In genomic region chr14:99044718-99045117, GRCm38 (mm10) we compare ENCODE assay signal across 7 mouse cellular contexts. TPM values are rescaled to one million over a fixed set of nuclear protein-coding genes. Genes with fewer than 3 reads are reported as not detected.
DNase-seq lines count a peak whose midpoint lies in the region; ATAC-seq and TF ChIP-seq lines count a peak whose summit lies in the region.

No protein-coding gene starts in this region.

- no peaks in the 10 kb centered on the region for H3K9me3 ChIP-seq in forebrain, embryonic 13.5 days (replicated peaks)
- no peaks in the 10 kb centered on the region for H3K9me3 ChIP-seq in liver, embryonic 11.5 days (ENCODE audit: control insufficient read depth, low read length)

- no peaks in the 10 kb centered on the region for H3K27me3 ChIP-seq in testis, adult 2 months (ENCODE audit: control insufficient read depth, insufficient read depth, low read length)
- no peaks in the 10 kb centered on the region for H3K27me3 ChIP-seq in forebrain, embryonic 13.5 days
- H3K27me3 ChIP-seq in liver, embryonic 11.5 days (replicated peaks; ENCODE audit: control insufficient read depth, insufficient read depth, low read length): no peaks in the 10 kb centered on the region

- no peak for TF ChIP-seq CTCF in testis, adult 2 months (IDR thresholded peaks at IDR 0.05; ENCODE audit: control insufficient read depth, insufficient read depth, insufficient replicate concordance, low read depth, low read length)

- peaks cover 5% of the 10 kb centered on the region for H3K4me1 ChIP-seq in testis, adult 2 months (ENCODE audit: control insufficient read depth, insufficient read depth, low read length)
- peaks cover 38% of the 10 kb centered on the region for H3K4me1 ChIP-seq in forebrain, embryonic 13.5 days
- H3K4me1 ChIP-seq in liver, embryonic 11.5 days (replicated peaks; ENCODE audit: control insufficient read depth, insufficient read depth, low read length): peaks cover 19% of the 10 kb centered on the region

- no peak for ATAC-seq in forebrain, embryonic 13.5 days
- no peak; the same call in 1 of the 2 replicates for ATAC-seq in liver, embryonic 11.5 days (replicated peaks; ENCODE audit: low FRiP score)

- 7% methylated on average over 5 of the region's 5 CpGs for WGBS in forebrain, embryonic 13.5 days
- WGBS in liver, embryonic 11.5 days: 4% methylated on average over 5 of the region's 5 CpGs

- no peak for DNase-seq in testis, postnatal 10 days (ENCODE audit: low spot score)
- DNase-seq in liver, embryonic 11.5 days (ENCODE audit: low spot score): no peak
- no peak for DNase-seq in urinary bladder, postnatal 10 days (ENCODE audit: low spot score)
- no peak for DNase-seq in layer of hippocampus, adult 18-20 months (ENCODE audit: low spot score in 2 of 2)
- no peak for DNase-seq in adrenal gland, postnatal 14 days

- peak overlapping the region; percentile 96 for H3K9ac ChIP-seq in forebrain, embryonic 13.5 days
- peak overlapping the region; percentile 97 for H3K9ac ChIP-seq in liver, embryonic 11.5 days (ENCODE audit: low read depth, low read length)

- H3K27ac ChIP-seq in testis, adult 2 months (ENCODE audit: control insufficient read depth, insufficient read depth, low read depth, low read length): no peak overlapping the region
- no peak overlapping the region for H3K27ac ChIP-seq in forebrain, embryonic 13.5 days
- H3K27ac ChIP-seq in liver, embryonic 11.5 days (ENCODE audit: low read depth, low read length): peak overlapping the region; percentile 96; the same call in 1 of the 2 replicates

- no peaks in the 10 kb centered on the region for H3K36me3 ChIP-seq in testis, adult 2 months (ENCODE audit: control insufficient read depth, insufficient read depth, low read length)
- no peaks in the 10 kb centered on the region for H3K36me3 ChIP-seq in forebrain, embryonic 13.5 days (ENCODE audit: poor library complexity, severe bottlenecking)
- no peaks in the 10 kb centered on the region for H3K36me3 ChIP-seq in liver, embryonic 11.5 days (ENCODE audit: control insufficient read depth, insufficient read depth, low read length)

- TF ChIP-seq POLR2A in testis, adult 2 months (IDR thresholded peaks at IDR 0.05; ENCODE audit: control insufficient read depth, low read depth, low read length): no peak

- peak overlapping the region; percentile 95; the same call in 1 of the 2 replicates for H3K4me3 ChIP-seq in testis, adult 2 months (ENCODE audit: control insufficient read depth, low read depth, low read length)
- peak overlapping the region; percentile 99 for H3K4me3 ChIP-seq in forebrain, embryonic 13.5 days
- peak overlapping the region; percentile 94 for H3K4me3 ChIP-seq in liver, embryonic 11.5 days (ENCODE audit: low read depth, low read length)

- peak overlapping the region; percentile 78 for H3K4me2 ChIP-seq in forebrain, embryonic 13.5 days
- peak overlapping the region; percentile 61 for H3K4me2 ChIP-seq in liver, embryonic 11.5 days

RNA-seq across cellular contexts. Expression of gene Mzt1, which starts 1.2 kb away (rescaled TPM):
- 5.8 and 9.7 TPM in 2 replicates for polyA plus RNA-seq in testis, adult 2 months (2012; rRNA removed)
- polyA plus RNA-seq in forebrain, embryonic 13.5 days (2015; fragmentation: Nextera tagmentation; extraction: Ambion mirVana): 131 and 146 TPM in 2 replicates
- polyA plus RNA-seq in liver, embryonic 11.5 days (2014; fragmentation: Nextera tagmentation; extraction: Ambion mirVana): 77.3 and 80.6 TPM in 2 replicates
- 10 to 100 TPM; 66.3 to 67.4 TPM for total RNA-seq in layer of hippocampus, adult 18-20 months (2021)
- 25.3 and 29.9 TPM in 2 replicates for total RNA-seq in adrenal gland, postnatal 14 days (2021)

RNA-seq across cellular contexts. Expression of gene Bora, which starts 1.3 kb away (rescaled TPM):
- 18.4 and 18.7 TPM in 2 replicates for polyA plus RNA-seq in testis, adult 2 months (2012; rRNA removed)
- polyA plus RNA-seq in forebrain, embryonic 13.5 days (2015; fragmentation: Nextera tagmentation; extraction: Ambion mirVana): 48.2 and 50.4 TPM in 2 replicates
- polyA plus RNA-seq in liver, embryonic 11.5 days (2014; fragmentation: Nextera tagmentation; extraction: Ambion mirVana): 70.4 and 76.3 TPM in 2 replicates
- 1 to 10 TPM; 1.5 to 1.6 TPM for total RNA-seq in layer of hippocampus, adult 18-20 months (2021)
- 4.9 and 5.9 TPM in 2 replicates for total RNA-seq in adrenal gland, postnatal 14 days (2021)

RNA-seq across cellular contexts. Expression of gene Rpl36a-ps1, which starts 50.6 kb away (rescaled TPM):
- polyA plus RNA-seq in testis, adult 2 months (2012; rRNA removed): not detected in 2 replicates
- polyA plus RNA-seq in forebrain, embryonic 13.5 days (2015; fragmentation: Nextera tagmentation; extraction: Ambion mirVana): 0.74 TPM in 1 of 2 replicates, not detected in the other
- polyA plus RNA-seq in liver, embryonic 11.5 days (2014; fragmentation: Nextera tagmentation; extraction: Ambion mirVana): 2.5 TPM in 2 replicates
- total RNA-seq in layer of hippocampus, adult 18-20 months (2021): 1 to 10 TPM; 1.3 to 2.7 TPM
- total RNA-seq in adrenal gland, postnatal 14 days (2021): 4.0 and 6.8 TPM in 2 replicates

RNA-seq across cellular contexts. Expression of gene Pibf1, which starts 54.5 kb away (rescaled TPM):
- 6.3 and 7.9 TPM in 2 replicates for polyA plus RNA-seq in testis, adult 2 months (2012; rRNA removed)
- polyA plus RNA-seq in forebrain, embryonic 13.5 days (2015; fragmentation: Nextera tagmentation; extraction: Ambion mirVana): 21.2 and 21.6 TPM in 2 replicates
- 15.9 and 17.8 TPM in 2 replicates for polyA plus RNA-seq in liver, embryonic 11.5 days (2014; fragmentation: Nextera tagmentation; extraction: Ambion mirVana)
- 10 to 100 TPM; 13.1 to 14.6 TPM for total RNA-seq in layer of hippocampus, adult 18-20 months (2021)
- total RNA-seq in adrenal gland, postnatal 14 days (2021): 10.2 and 11.8 TPM in 2 replicates

RNA-seq across cellular contexts. Expression of gene Dis3, which starts 54.9 kb away (rescaled TPM):
- 19.2 and 23.0 TPM in 2 replicates for polyA plus RNA-seq in testis, adult 2 months (2012; rRNA removed)
- polyA plus RNA-seq in forebrain, embryonic 13.5 days (2015; fragmentation: Nextera tagmentation; extraction: Ambion mirVana): 24.8 and 29.8 TPM in 2 replicates
- polyA plus RNA-seq in liver, embryonic 11.5 days (2014; fragmentation: Nextera tagmentation; extraction: Ambion mirVana): 44.6 and 50.5 TPM in 2 replicates
- total RNA-seq in layer of hippocampus, adult 18-20 months (2021): 10 to 100 TPM; 14.6 to 20.8 TPM
- total RNA-seq in adrenal gland, postnatal 14 days (2021): 27.5 and 31.9 TPM in 2 replicates
